Mouse (Mus musculus) CH12.LX (cell line): ENCODE results near the gene Cited2.

ENCODE experiments used
- CTCF ChIP-seq, 2 experiments: IDR thresholded peaks in 1 of 2; conservative IDR thresholded peaks in 1 of 2; 2 replicates each; pipeline ENCODE4 v1.5.1; 2011 to 2012; ENCODE audit warnings: low read depth in 2 of 2, low read length in 2 of 2, improper control_type of control experiment in 1 of 2, inconsistent platforms in 1 of 2, mild to moderate bottlenecking in 1 of 2, moderate library complexity in 1 of 2
- E2F4 ChIP-seq: IDR thresholded peaks from 2 replicates; pipeline ENCODE4 v1.6.1; 2011; ENCODE audit warnings: low read depth, low read length, improper control_type of control experiment; ENCODE audit not compliant: insufficient replicate concordance
- MAX ChIP-seq: IDR thresholded peaks from 2 replicates; pipeline ENCODE4 v1.6.1; 2011; ENCODE audit warnings: low read length, improper control_type of control experiment
- PAX5 ChIP-seq: IDR thresholded peaks from 2 replicates; pipeline ENCODE4 v1.6.1; 2012; ENCODE audit warnings: low read length, inconsistent platforms, mixed read lengths
- RAD21 ChIP-seq: IDR thresholded peaks from 2 replicates; pipeline ENCODE4 v1.6.1; 2011; ENCODE audit warnings: low read depth, mild to moderate bottlenecking, low read length, improper control_type of control experiment, moderate library complexity
- USF1 ChIP-seq: IDR thresholded peaks from 2 replicates; pipeline ENCODE4 v1.6.1; 2014; ENCODE audit warnings: low read depth, mild to moderate bottlenecking, inconsistent platforms, low read length, improper control_type of control experiment
- USF2 ChIP-seq: conservative IDR thresholded peaks from 2 replicates; pipeline ENCODE4 v1.6.1; 2011; ENCODE audit warnings: low read depth, low read length, improper control_type of control experiment

DNA sequence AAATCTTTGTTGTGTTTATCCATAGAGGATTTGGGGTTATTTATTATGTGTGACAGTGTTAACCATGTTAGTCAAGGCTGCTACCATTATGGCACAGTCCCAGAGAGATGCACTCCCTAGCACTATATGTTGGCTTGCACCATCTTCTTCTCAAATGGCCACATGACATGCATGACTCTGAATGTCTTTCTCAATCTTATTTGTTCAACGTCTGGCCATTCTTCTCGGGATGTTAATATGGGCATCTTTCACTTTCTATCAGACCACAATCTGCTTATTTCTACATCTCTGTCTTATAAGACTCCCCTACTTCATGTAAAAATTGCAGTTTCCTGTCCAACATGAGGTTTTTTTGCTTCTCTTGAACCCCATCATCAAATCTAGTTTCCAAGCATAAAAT lies 19.6 kb downstream of the Cited2 start:
- TF ChIP-seq PAX5 (no peak), CTCF (conservative IDR thresholded peaks at IDR 0.05 in 1 of 2, IDR thresholded peaks at IDR 0.05 in 1 of 2; ENCODE audit: low read depth in 2 of 2, low read length in 2 of 2) (no peak), USF1 (no peak), E2F4 (no peak), MAX (no peak), USF2 (no peak), RAD21 (no peak)
